Mouse (Mus musculus) limb, embryonic 10.5 days (tissue): ENCODE results near the gene Phf21a. TPM values are rescaled to one million over a fixed set of nuclear protein-coding genes. Genes with fewer than 3 reads are reported as not detected.
A peak's percentile ranks its signal among the peaks of the same experiment; 100 is the strongest.

Experiments
- DNase-seq: peaks from one replicate; pipeline ENCODE4 v3.0.0-alpha.2; 2017; ENCODE audit warnings: low spot score
- H3K27ac ChIP-seq: fragments of 300-500 bp; sonication (generic); 2 replicates; pipeline ENCODE4 v1.5.1; 2016; ENCODE audit warnings: mild to moderate bottlenecking
- H3K27me3 ChIP-seq: fragments of 300-500 bp; sonication (generic); 2 replicates; pipeline ENCODE4 v1.6.1; 2016; ENCODE audit warnings: low read depth, mild to moderate bottlenecking; ENCODE audit not compliant: poor library complexity, severe bottlenecking
- H3K36me3 ChIP-seq: fragments of 300-500 bp; sonication (generic); 2 replicates; pipeline ENCODE4 v1.6.1; 2016; ENCODE audit warnings: mild to moderate bottlenecking, moderate library complexity
- H3K4me1 ChIP-seq: fragments of 300-500 bp; sonication (generic); 2 replicates; pipeline ENCODE4 v1.6.1; 2016
- H3K4me3 ChIP-seq: fragments of 300-500 bp; sonication (generic); 2 replicates; pipeline ENCODE4 v1.5.1; 2016; ENCODE audit warnings: mild to moderate bottlenecking, moderate library complexity
- H3K9me3 ChIP-seq: fragments of 300-500 bp; sonication (generic); replicated peaks from 2 replicates; pipeline ENCODE4 v1.6.1; 2016; ENCODE audit warnings: mild to moderate bottlenecking
- WGBS: fragments of 180-500 bp; shearing (Covaris S2); methylation state at CpG from one replicate; pipeline ENCODE4 v1.1.7; 2016; 5-methylcytosine and 5-hydroxymethylcytosine counted together
- microRNA counts: library from miRNA; unstranded; fragments of <30 nt; microRNA quantifications from one replicate; lab custom pipeline; 2017
- microRNA-seq: library from miRNA; unstranded; fragments of <30 nt; microRNA quantifications from one replicate; pipeline ENCODE4, GENCODE M21; 2017
- polyA plus RNA-seq: library from polyadenylated mRNA; unstranded; fragments of >200 nt; fragmentation: Nextera tagmentation; extraction: Ambion mirVana; gene quantifications from 2 replicates; pipeline ENCODE4 v1.2.1, GENCODE M21; 2016

Gene Phf21a
- polyA plus RNA-seq, 1 experiment from 2014 or later, result 40.2 TPM

DNA sequence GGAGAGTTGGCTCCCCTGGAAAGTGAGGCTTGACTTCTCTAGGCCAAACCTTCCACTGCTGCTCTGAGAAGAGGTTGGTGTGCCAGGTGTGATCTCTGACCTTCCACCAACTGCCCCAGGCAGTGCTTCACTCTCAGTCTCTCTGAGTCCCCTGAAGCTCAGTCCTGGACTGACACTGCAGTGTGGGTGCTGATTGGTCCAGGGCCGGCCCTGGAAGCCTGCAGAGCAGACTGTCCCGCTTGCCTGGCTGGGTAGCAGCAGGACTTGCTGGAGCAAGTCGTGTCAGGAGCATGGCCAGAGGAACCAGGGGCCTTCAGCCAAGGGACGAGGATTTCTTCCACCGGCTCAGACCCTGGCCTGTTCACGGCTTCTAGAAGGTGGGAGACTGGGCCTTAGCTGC is 311.8 kb downstream of the Phf21a start:
- H3K4me3 ChIP-seq, result no peak overlapping the region
- H3K9me3 ChIP-seq, result no peaks in the 10 kb centered on the region
- no peak overlapping the region for H3K27ac ChIP-seq
- peaks cover 61% of the 10 kb centered on the region for H3K36me3 ChIP-seq
- peaks cover 16% of the 10 kb centered on the region for H3K4me1 ChIP-seq
- WGBS, result 86% methylated on average over 6 of the region's 6 CpGs
- DNase-seq, result no peak
- H3K27me3 ChIP-seq, result peaks cover 17% of the 10 kb centered on the region

DNA sequence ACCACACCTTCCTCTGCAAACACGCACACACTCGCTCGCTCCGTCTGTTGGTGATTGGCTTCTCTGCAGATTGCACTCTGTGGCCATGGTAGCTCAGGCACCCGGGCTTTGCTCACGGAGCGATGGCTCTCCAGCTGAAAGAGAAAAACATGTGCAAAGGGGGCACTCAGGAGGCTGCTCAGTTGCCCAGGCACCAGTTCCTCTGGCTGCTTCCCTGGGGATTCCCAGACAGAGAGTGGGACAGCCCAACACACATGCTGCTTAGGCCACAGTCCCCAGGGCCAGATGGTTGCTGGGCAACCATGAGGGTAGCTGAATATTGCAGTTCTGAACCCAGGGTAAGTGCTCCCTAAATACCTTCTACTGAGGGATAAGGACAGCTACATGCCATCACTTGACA is 312.8 kb downstream of the Phf21a start:
- Histone ChIP-seq H3K36me3 (peaks cover 70% of the 10 kb centered on the region), H3K27me3 (peaks cover 8% of the 10 kb centered on the region), H3K4me1 (peaks cover 12% of the 10 kb centered on the region), H3K9me3 (no peaks in the 10 kb centered on the region), H3K4me3 (no peak overlapping the region), H3K27ac (no peak overlapping the region)
- WGBS, result 92% methylated on average over 7 of the region's 7 CpGs
- DNase-seq, result no peak

GRCm38 (mm10) chr2:92408309-92409045 is 315.6 kb downstream of the Phf21a start:
- 92% methylated on average over 18 of the region's 18 CpGs for WGBS
- no peak for DNase-seq
- H3K36me3 ChIP-seq, result peaks cover 95% of the 10 kb centered on the region
- H3K4me3 ChIP-seq, result no peak overlapping the region
- H3K27me3 ChIP-seq, result no peaks in the 10 kb centered on the region
- H3K4me1 ChIP-seq, result peaks cover 3% of the 10 kb centered on the region; the same call in 1 of the 2 replicates
- H3K27ac ChIP-seq, result no peak overlapping the region
- H3K9me3 ChIP-seq, result no peaks in the 10 kb centered on the region

DNA sequence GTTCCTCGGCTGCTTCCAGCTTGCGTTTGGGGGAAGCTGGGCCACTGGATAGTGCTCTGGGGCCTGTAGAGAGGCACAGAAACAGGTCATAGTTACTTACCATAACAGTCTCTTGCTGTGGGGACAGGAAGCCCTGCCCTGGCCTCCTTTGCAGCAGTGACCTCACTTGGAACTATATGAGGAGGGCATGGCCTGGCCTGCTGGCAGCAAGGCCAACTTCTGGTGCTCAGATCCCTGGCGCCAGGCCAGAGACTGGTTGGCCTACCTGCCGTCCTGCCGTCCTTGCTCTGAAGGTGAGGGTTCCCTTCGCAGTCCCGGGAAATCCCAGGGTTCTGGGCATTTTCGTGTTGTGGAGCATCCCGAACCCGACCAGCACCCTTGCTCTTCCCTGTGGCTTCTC is 318.8 kb downstream of the Phf21a start:
- no peaks in the 10 kb centered on the region for H3K27me3 ChIP-seq
- 95% methylated on average over 10 of the region's 10 CpGs for WGBS
- no peaks in the 10 kb centered on the region for H3K4me1 ChIP-seq
- no peak overlapping the region for H3K27ac ChIP-seq
- H3K4me3 ChIP-seq, result no peak overlapping the region
- no peaks in the 10 kb centered on the region for H3K9me3 ChIP-seq
- no peak for DNase-seq
- peaks cover 97% of the 10 kb centered on the region for H3K36me3 ChIP-seq

MicroRNAs encoded within 50 kb of the gene (microRNA counts, 519-probe panel; counts per million panel counts)
- microRNA mmu-miR-1955 (lab: Ali Mortazavi, UCI), result 1,885 counts per million, percentile 72 among the panel's probes with 10 or more counts

Small RNA genes within 50 kb of the gene (microRNA-seq; reads per million reads assigned to microRNA genes)
- 46.6 reads per million, percentile 41 among the genes with 10 or more reads in this experiment for gene Mir1955
- gene Mir7000, result not detected

Other genes with a start within 250 kb of the Phf21a start
- 0.67 and 0.76 TPM in 2 replicates for gene Chrm4, start 165.9 kb upstream of the Phf21a start, polyA plus RNA-seq
- 2,617 and 2,689 TPM in 2 replicates for gene Mdk, start 160.8 kb upstream of the Phf21a start, polyA plus RNA-seq
- 0.33 and 0.56 TPM in 2 replicates for gene Gm9821, start 147.4 kb upstream of the Phf21a start, polyA plus RNA-seq
- 57.3 and 59.9 TPM in 2 replicates for gene Dgkz, start 117.3 kb upstream of the Phf21a start, polyA plus RNA-seq
- gene Creb3l1, start 68.6 kb upstream of the Phf21a start, polyA plus RNA-seq, result 0.45 and 1.1 TPM in 2 replicates